Mouse (Mus musculus): Measurements from ENCODE around the gene Mitd1.

GRCm38 (mm10) chr1:37865401-37866215 is 24.6 kb downstream of the Mitd1 start:
- TF ChIP-seq CTCF (IDR thresholded peaks at IDR 0.05; ENCODE audit: extremely low read depth, insufficient read depth, insufficient read length, insufficient replicate concordance) (no peak), POLR2A (IDR thresholded peaks at IDR 0.05; ENCODE audit: low read depth, low read length) (no peak)
